Mouse (Mus musculus) liver, embryonic 12.5 days (tissue): ENCODE measurements at regions not wholly inside any gene's neighbourhood (a gene's known extent, or its start where the extent isn't known, plus 50 kb on each side); places are given as distances from the start of the nearest gene placed in this dataset.

Source experiments
- ATAC-seq: fragments of 200-750 bp; cut with Nextera tagmentation; 2 replicates; pipeline ENCODE4 v1.8.0; 2017; ENCODE audit warnings: moderate number of reproducible peaks, mild to moderate bottlenecking, moderate library complexity
- H3K27ac ChIP-seq: fragments of 300-500 bp; sonication (generic); 2 replicates; pipeline ENCODE4 v1.5.1; 2016; ENCODE audit warnings: mild to moderate bottlenecking
- H3K27me3 ChIP-seq: fragments of 300-500 bp; sonication (generic); replicated peaks from 2 replicates; pipeline ENCODE4 v1.6.1; 2016; ENCODE audit warnings: mild to moderate bottlenecking, moderate library complexity
- H3K36me3 ChIP-seq: fragments of 300-500 bp; sonication (generic); 2 replicates; pipeline ENCODE4 v1.6.1; 2016; ENCODE audit warnings: mild to moderate bottlenecking, moderate library complexity
- H3K4me1 ChIP-seq: fragments of 300-500 bp; sonication (generic); 2 replicates; pipeline ENCODE4 v1.6.1; 2016
- H3K4me2 ChIP-seq: fragments of 300-500 bp; sonication (generic); 2 replicates; pipeline ENCODE4 v1.6.1; 2016; ENCODE audit warnings: mild to moderate bottlenecking, moderate library complexity
- H3K4me3 ChIP-seq: fragments of 300-500 bp; sonication (generic); 2 replicates; pipeline ENCODE4 v1.5.1; 2016; ENCODE audit warnings: mild to moderate bottlenecking, moderate library complexity
- H3K9ac ChIP-seq: fragments of 300-500 bp; sonication (generic); 2 replicates; pipeline ENCODE4 v1.6.1; 2016; ENCODE audit warnings: mild to moderate bottlenecking, moderate library complexity
- H3K9me3 ChIP-seq: fragments of 300-500 bp; sonication (generic); replicated peaks from 2 replicates; pipeline ENCODE4 v1.6.1; 2016; ENCODE audit warnings: mild to moderate bottlenecking, moderate library complexity
- WGBS: fragments of 180-500 bp; shearing (Covaris S2); methylation state at CpG from one replicate; pipeline ENCODE4 v1.1.7; 2016; ENCODE audit not compliant: insufficient replicate concordance; 5-methylcytosine and 5-hydroxymethylcytosine counted together

DNA sequence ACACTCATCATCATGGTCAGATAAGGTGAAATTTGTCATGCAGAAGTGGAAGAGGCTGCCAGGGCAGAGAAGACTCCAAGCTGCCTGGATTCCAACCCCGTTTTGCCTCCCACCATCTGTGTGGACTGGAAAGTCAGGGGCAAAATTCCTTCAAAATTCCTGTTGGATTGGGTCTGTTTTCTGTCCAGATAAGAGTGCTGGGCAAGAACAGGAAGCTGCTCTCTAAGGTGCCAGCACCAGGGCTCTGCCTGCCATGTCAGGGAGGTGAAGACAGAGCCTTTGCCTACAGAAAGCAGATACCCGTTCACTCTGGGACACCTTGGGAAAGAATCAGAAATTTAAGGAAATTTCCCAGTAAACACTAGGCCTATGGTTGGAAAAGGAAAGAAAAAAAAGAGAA, 112.5 kb upstream of the Sash1 start:
- H3K9ac ChIP-seq, result no peak overlapping the region
- no peaks in the 10 kb centered on the region for H3K27me3 ChIP-seq
- no peaks in the 10 kb centered on the region for H3K36me3 ChIP-seq
- no peak for ATAC-seq
- H3K4me3 ChIP-seq, result no peak overlapping the region
- 39% methylated on average over 2 of the region's 2 CpGs for WGBS
- no peaks in the 10 kb centered on the region for H3K4me1 ChIP-seq
- no peak overlapping the region for H3K4me2 ChIP-seq
- H3K9me3 ChIP-seq, result no peaks in the 10 kb centered on the region
- no peak overlapping the region for H3K27ac ChIP-seq

DNA sequence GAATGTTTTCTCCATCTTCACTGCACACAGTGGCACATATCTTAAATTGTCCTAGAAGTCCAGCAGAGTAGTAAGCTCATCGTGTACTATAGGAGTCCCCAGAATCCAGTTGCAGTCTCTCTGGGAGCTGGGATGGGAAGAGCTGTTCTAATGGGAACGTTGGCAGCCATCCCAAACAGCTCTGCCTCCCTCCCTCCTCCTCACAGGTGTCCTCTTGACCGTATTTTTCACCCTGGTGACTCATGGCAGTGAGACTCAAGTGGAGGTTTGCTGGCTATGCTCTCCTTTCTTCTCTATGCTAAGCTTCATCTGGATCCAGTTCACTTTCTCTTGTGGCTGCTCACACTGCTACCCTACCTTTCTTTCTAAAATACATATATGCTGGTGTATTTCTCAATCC, 109.2 kb upstream of the Sash1 start:
- Histone ChIP-seq H3K4me1 (no peaks in the 10 kb centered on the region), H3K9me3 (no peaks in the 10 kb centered on the region), H3K9ac (no peak overlapping the region), H3K27ac (no peak overlapping the region), H3K27me3 (no peaks in the 10 kb centered on the region), H3K4me2 (no peak overlapping the region), H3K36me3 (no peaks in the 10 kb centered on the region), H3K4me3 (no peak overlapping the region)
- no peak for ATAC-seq
- WGBS, result 43% methylated on average over 3 of the region's 3 CpGs

DNA sequence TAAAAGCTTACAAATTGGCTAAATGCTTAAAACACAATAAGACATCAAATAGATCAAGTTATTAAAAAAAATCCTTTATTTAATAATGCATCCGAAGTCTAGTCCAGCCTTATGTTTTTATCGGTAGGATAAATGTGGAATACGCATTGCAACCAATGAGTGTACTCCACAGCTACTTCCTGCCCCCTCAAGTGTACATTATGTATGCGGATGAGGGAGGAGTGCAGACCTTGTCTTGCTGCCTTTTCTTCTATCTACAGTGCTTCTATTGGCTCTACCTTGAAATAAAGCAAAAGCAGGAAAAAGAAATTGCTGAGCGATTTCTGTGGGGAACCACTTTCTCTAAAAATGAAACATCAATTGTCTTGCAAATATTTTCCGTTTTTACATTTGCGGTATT, 100.5 kb upstream of the Sash1 start:
- no peaks in the 10 kb centered on the region for H3K36me3 ChIP-seq
- 76% methylated on average over 7 of the region's 7 CpGs for WGBS
- H3K4me3 ChIP-seq, result no peak overlapping the region
- no peaks in the 10 kb centered on the region for H3K9me3 ChIP-seq
- no peak overlapping the region for H3K4me2 ChIP-seq
- no peaks in the 10 kb centered on the region for H3K27me3 ChIP-seq
- H3K4me1 ChIP-seq, result no peaks in the 10 kb centered on the region
- no peak overlapping the region for H3K27ac ChIP-seq
- H3K9ac ChIP-seq, result no peak overlapping the region
- no peak for ATAC-seq

GRCm38 (mm10) chr10:8983347-8983746, 97.5 kb upstream of the Sash1 start:
- no peak for ATAC-seq

DNA sequence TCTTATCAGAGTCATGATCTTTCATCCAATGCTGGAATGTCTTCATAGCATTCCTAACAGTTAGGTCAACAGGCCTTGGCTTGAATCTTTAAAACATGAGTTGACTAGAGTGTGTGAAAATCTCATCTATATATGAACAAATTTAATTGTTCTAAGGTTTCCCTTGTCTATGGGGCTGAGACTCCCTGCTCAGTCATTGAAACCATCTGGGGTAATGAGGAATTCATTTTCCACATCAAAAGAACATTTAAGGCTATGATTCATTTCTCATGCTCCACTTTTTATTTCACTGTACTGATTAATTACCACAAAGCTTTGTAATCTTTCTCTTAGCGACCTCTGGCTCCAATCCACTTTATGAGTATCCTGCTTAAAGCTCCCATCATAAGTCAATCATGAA, 94.7 kb upstream of the Sash1 start:
- Histone ChIP-seq H3K9me3 (no peaks in the 10 kb centered on the region), H3K27ac (no peak overlapping the region), H3K4me3 (no peak overlapping the region), H3K4me2 (no peak overlapping the region), H3K27me3 (no peaks in the 10 kb centered on the region), H3K4me1 (no peaks in the 10 kb centered on the region), H3K9ac (no peak overlapping the region), H3K36me3 (no peaks in the 10 kb centered on the region)
- 69% methylated on average over 1 of the region's 1 CpGs for WGBS
- no peak for ATAC-seq

More at GRCm38 (mm10) chr10:8983347-8983746, 97.5 kb upstream of the Sash1 start:
- H3K27me3 ChIP-seq, result no peaks in the 10 kb centered on the region
- H3K9ac ChIP-seq, result no peak overlapping the region
- H3K9me3 ChIP-seq, result no peaks in the 10 kb centered on the region
- no peaks in the 10 kb centered on the region for H3K36me3 ChIP-seq
- H3K4me1 ChIP-seq, result no peaks in the 10 kb centered on the region
- WGBS, result 57% methylated on average over 4 of the region's 4 CpGs
- no peak overlapping the region for H3K4me2 ChIP-seq
- no peak overlapping the region for H3K27ac ChIP-seq
- no peak overlapping the region for H3K4me3 ChIP-seq

- H3K4me2 ChIP-seq, result no peak overlapping the region
- H3K4me3 ChIP-seq, result no peak overlapping the region
- no peaks in the 10 kb centered on the region for H3K4me1 ChIP-seq
- no peaks in the 10 kb centered on the region for H3K27me3 ChIP-seq
- H3K36me3 ChIP-seq, result no peaks in the 10 kb centered on the region
- no peaks in the 10 kb centered on the region for H3K9me3 ChIP-seq
- H3K9ac ChIP-seq, result no peak overlapping the region
- no peak overlapping the region for H3K27ac ChIP-seq
- no peak for ATAC-seq
- 72% methylated on average over 3 of the region's 3 CpGs for WGBS
Measured at GRCm38 (mm10) chr10:8978595-8978994, 92.7 kb upstream of the Sash1 start.

DNA sequence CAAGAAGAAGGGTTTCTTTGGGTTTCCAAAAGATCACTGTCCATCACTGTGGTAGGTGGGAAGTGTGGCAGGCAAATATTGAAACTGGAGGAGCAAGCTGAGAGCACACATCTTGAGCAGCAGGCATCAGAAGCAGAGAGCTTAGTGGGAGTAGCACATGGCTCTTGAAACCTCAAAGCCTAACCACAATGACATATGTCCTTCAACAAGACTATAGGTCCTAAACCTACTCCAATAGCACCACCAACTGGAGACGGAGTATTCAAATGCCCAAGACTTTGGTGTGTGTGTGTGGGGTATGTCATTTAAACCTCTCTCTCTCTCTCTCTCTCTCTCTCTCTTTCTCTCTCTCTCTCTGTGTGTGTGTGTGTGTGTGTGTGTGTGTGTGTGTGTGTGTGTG, 88.1 kb upstream of the Sash1 start:
- no peaks in the 10 kb centered on the region for H3K9me3 ChIP-seq
- no peaks in the 10 kb centered on the region for H3K4me1 ChIP-seq
- WGBS, result 21% methylated on average over 1 of the region's 1 CpGs
- H3K27me3 ChIP-seq, result no peaks in the 10 kb centered on the region
- H3K36me3 ChIP-seq, result no peaks in the 10 kb centered on the region
- H3K4me3 ChIP-seq, result no peak overlapping the region
- no peak for ATAC-seq
- H3K27ac ChIP-seq, result no peak overlapping the region
- H3K4me2 ChIP-seq, result no peak overlapping the region
- no peak overlapping the region for H3K9ac ChIP-seq

DNA sequence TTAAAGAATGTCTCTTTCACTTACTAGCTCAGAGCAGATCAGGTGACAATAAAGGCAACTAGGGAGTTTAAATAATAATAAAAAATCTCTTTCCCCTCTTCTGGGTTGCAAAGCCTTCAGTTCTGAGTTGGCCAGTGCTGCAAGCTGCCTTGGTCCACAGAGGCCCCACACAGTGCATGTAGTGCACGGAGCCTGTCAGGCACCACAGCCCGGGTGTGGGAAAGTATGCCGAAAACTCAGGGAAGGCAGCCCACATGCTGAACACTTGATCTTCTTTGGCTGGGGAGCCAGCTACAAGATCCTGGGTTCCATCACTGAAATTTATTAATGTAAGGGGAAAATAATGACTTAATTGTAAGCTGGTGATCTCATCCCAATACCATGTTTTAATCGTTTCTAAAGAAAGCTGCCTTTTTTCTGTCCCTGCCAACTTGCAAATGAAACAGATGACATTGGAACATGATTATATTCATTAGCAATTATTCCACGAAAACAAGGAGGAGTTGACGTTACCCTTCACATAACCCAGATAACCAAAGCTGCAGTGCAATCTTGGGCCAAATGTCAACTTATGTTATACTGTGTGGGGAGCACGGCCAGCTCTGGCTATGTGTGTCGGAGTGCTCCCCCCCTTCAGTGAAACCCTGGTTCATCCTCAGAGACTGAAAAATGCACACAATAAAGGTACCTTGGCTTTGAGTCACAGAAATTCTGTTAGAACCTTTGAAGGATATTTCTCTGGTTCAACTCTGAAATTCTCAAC, 87.1 kb upstream of the Sash1 start:
- WGBS, result 66% methylated on average over 8 of the region's 8 CpGs
- no peak for ATAC-seq
- H3K9ac ChIP-seq, result no peak overlapping the region
- no peaks in the 10 kb centered on the region for H3K9me3 ChIP-seq
- no peak overlapping the region for H3K4me2 ChIP-seq
- H3K27me3 ChIP-seq, result no peaks in the 10 kb centered on the region
- no peaks in the 10 kb centered on the region for H3K4me1 ChIP-seq
- no peak overlapping the region for H3K4me3 ChIP-seq
- H3K27ac ChIP-seq, result no peak overlapping the region
- H3K36me3 ChIP-seq, result no peaks in the 10 kb centered on the region

- no peaks in the 10 kb centered on the region for H3K9me3 ChIP-seq
- no peaks in the 10 kb centered on the region for H3K27me3 ChIP-seq
- H3K27ac ChIP-seq, result no peak overlapping the region
- H3K36me3 ChIP-seq, result no peaks in the 10 kb centered on the region
- no peak overlapping the region for H3K9ac ChIP-seq
- H3K4me1 ChIP-seq, result no peaks in the 10 kb centered on the region
- 64% methylated on average over 3 of the region's 3 CpGs for WGBS
- H3K4me2 ChIP-seq, result no peak overlapping the region
- ATAC-seq, result no peak
- no peak overlapping the region for H3K4me3 ChIP-seq
Measured at GRCm38 (mm10) chr10:8970807-8971206, 84.9 kb upstream of the Sash1 start.

GRCm38 (mm10) chr10:8969586-8969985, 83.7 kb upstream of the Sash1 start:
- no peak for ATAC-seq
- Histone ChIP-seq H3K4me2 (no peak overlapping the region), H3K9ac (no peak overlapping the region), H3K4me1 (no peaks in the 10 kb centered on the region), H3K4me3 (no peak overlapping the region), H3K36me3 (no peaks in the 10 kb centered on the region), H3K27me3 (no peaks in the 10 kb centered on the region), H3K9me3 (no peaks in the 10 kb centered on the region), H3K27ac (no peak overlapping the region)

GRCm38 (mm10) chr10:8969016-8969415, 83.1 kb upstream of the Sash1 start:
- H3K4me1 ChIP-seq, result no peaks in the 10 kb centered on the region
- H3K27ac ChIP-seq, result no peak overlapping the region
- no peak overlapping the region for H3K4me3 ChIP-seq
- H3K4me2 ChIP-seq, result no peak overlapping the region
- H3K27me3 ChIP-seq, result no peaks in the 10 kb centered on the region
- H3K9me3 ChIP-seq, result no peaks in the 10 kb centered on the region
- no peak for ATAC-seq
- no peak overlapping the region for H3K9ac ChIP-seq
- H3K36me3 ChIP-seq, result no peaks in the 10 kb centered on the region
- WGBS, result 67% methylated on average over 5 of the region's 5 CpGs

GRCm38 (mm10) chr10:8968276-8968923, 82.5 kb upstream of the Sash1 start:
- no peak overlapping the region for H3K27ac ChIP-seq
- 56% methylated on average over 8 of the region's 8 CpGs for WGBS
- H3K27me3 ChIP-seq, result no peaks in the 10 kb centered on the region
- H3K9ac ChIP-seq, result no peak overlapping the region
- no peak for ATAC-seq
- H3K9me3 ChIP-seq, result no peaks in the 10 kb centered on the region
- no peak overlapping the region for H3K4me2 ChIP-seq
- H3K4me1 ChIP-seq, result no peaks in the 10 kb centered on the region
- no peaks in the 10 kb centered on the region for H3K36me3 ChIP-seq
- no peak overlapping the region for H3K4me3 ChIP-seq

GRCm38 (mm10) chr10:8962921-8963320, 77.1 kb upstream of the Sash1 start:
- WGBS, result 57% methylated on average over 5 of the region's 5 CpGs
- ATAC-seq, result no peak
- H3K27me3 ChIP-seq, result no peaks in the 10 kb centered on the region

More at GRCm38 (mm10) chr10:8962921-8963320, 77.1 kb upstream of the Sash1 start:
- H3K9ac ChIP-seq, result no peak overlapping the region
- H3K27ac ChIP-seq, result no peak overlapping the region
- H3K4me1 ChIP-seq, result no peaks in the 10 kb centered on the region
- H3K4me2 ChIP-seq, result no peak overlapping the region
- no peaks in the 10 kb centered on the region for H3K9me3 ChIP-seq
- no peak overlapping the region for H3K4me3 ChIP-seq
- no peaks in the 10 kb centered on the region for H3K36me3 ChIP-seq
